Mouse (Mus musculus) left cerebral cortex, postnatal 10 days (tissue): ENCODE measurements at regions not wholly inside any gene's neighbourhood (a gene's known extent, or its start where the extent isn't known, plus 50 kb on each side); places are given as distances from the start of the nearest gene placed in this dataset.

Experiments
- DNase-seq, 2 experiments: peaks; one replicate each; pipeline ENCODE4 v3.0.0; 2021 to 2022; ENCODE audit warnings: low spot score in 2 of 2, mixed read lengths in 1 of 2; ENCODE audit errors: extremely low spot score in 1 of 2
- intact Hi-C: fragments of 180-260 bp; cut with DNase I; formaldehyde crosslinking; loops from one replicate; pipeline ENCODE4 v1.15.1; 2025

- no peak for DNase-seq
- intact Hi-C loops: no loop called here
Observed at GRCm38 (mm10) chr4:152990266-152990665, 492.3 kb downstream of the Ajap1 start.

- intact Hi-C loops: no loop called here
- no peak for DNase-seq
Observed at GRCm38 (mm10) chr4:152987726-152988125, 494.9 kb downstream of the Ajap1 start.

- intact Hi-C loops: no loop called here
- no peak for DNase-seq
Observed at GRCm38 (mm10) chr4:152975012-152975675, 497.5 kb upstream of the Kcnab2 start.

GRCm38 (mm10) chr4:152963001-152963400, 485.3 kb upstream of the Kcnab2 start:
- no peak for DNase-seq
- intact Hi-C loops: no loop called here

- DNase-seq: no peak
- intact Hi-C loops: no loop called here
Observed at GRCm38 (mm10) chr4:152962165-152962564, 484.5 kb upstream of the Kcnab2 start.

GRCm38 (mm10) chr4:152961677-152962076, 484.0 kb upstream of the Kcnab2 start:
- intact Hi-C loops: no loop called here
- DNase-seq: no peak

- intact Hi-C loops: no loop called here
Observed at GRCm38 (mm10) chr4:152959627-152960230, 482.1 kb upstream of the Kcnab2 start.

GRCm38 (mm10) chr4:152953237-152953974, 475.7 kb upstream of the Kcnab2 start:
- DNase-seq: peak in 1 of 2 experiments; percentile 51
- intact Hi-C loops: no loop called here

More at GRCm38 (mm10) chr4:152959627-152960230, 482.1 kb upstream of the Kcnab2 start:
- DNase-seq: peak; percentile 17 to 55

- no peak for DNase-seq
- intact Hi-C loops: no loop called here
Observed at GRCm38 (mm10) chr4:152948956-152949355, 471.3 kb upstream of the Kcnab2 start.

- DNase-seq: no peak
- intact Hi-C loops: no loop called here
Observed at GRCm38 (mm10) chr4:152941159-152941558, 463.5 kb upstream of the Kcnab2 start.

- intact Hi-C loops: no loop called here
- DNase-seq: no peak
Observed at GRCm38 (mm10) chr4:152936614-152937013, 458.9 kb upstream of the Kcnab2 start.

- intact Hi-C loops: no loop called here
- DNase-seq: no peak
Observed at GRCm38 (mm10) chr4:152935484-152935883, 457.8 kb upstream of the Kcnab2 start.

GRCm38 (mm10) chr4:152928422-152928985, 450.8 kb upstream of the Kcnab2 start:
- DNase-seq: no peak
- intact Hi-C loops: no loop called here

GRCm38 (mm10) chr4:152920261-152920660, 442.6 kb upstream of the Kcnab2 start:
- intact Hi-C loops: no loop called here
- no peak for DNase-seq

GRCm38 (mm10) chr4:152919851-152920250, 442.2 kb upstream of the Kcnab2 start:
- intact Hi-C loops: no loop called here
- no peak for DNase-seq

GRCm38 (mm10) chr4:152916576-152916975, 438.9 kb upstream of the Kcnab2 start:
- intact Hi-C loops: no loop called here
- no peak for DNase-seq

GRCm38 (mm10) chr4:152913497-152913896, 435.8 kb upstream of the Kcnab2 start:
- no peak for DNase-seq
- intact Hi-C loops: no loop called here

- intact Hi-C loops: no loop called here
- DNase-seq: no peak
Observed at GRCm38 (mm10) chr4:152912846-152913245, 435.2 kb upstream of the Kcnab2 start.

GRCm38 (mm10) chr4:152908235-152908634, 430.6 kb upstream of the Kcnab2 start:
- DNase-seq: peak in 1 of 2 experiments; percentile 55
- intact Hi-C loops: no loop called here

GRCm38 (mm10) chr4:152902851-152903250, 425.2 kb upstream of the Kcnab2 start:
- DNase-seq: no peak
- intact Hi-C loops: no loop called here
